8 mouse cellular contexts compared by ENCODE assay signal in genomic region chr19:46339287-46339971, GRCm38 (mm10). TPM values are rescaled to one million over a fixed set of nuclear protein-coding genes. Genes with fewer than 3 reads are reported as not detected.
A peak's percentile ranks its signal among the peaks of the same experiment; 100 is the strongest.
DNase-seq lines count a peak whose midpoint lies in the region; ATAC-seq and TF ChIP-seq lines count a peak whose summit lies in the region.

No protein-coding gene starts in this region.

- peak overlapping the region; percentile 71 for H3K4me3 ChIP-seq in erythroblast, embryonic 14.5 days (replicated peaks)
- H3K4me3 ChIP-seq in forebrain, embryonic 16.5 days (replicated peaks; ENCODE audit: low read length) = peak overlapping the region; percentile 29
- no peak overlapping the region for H3K4me3 ChIP-seq in intestine, embryonic 16.5 days (ENCODE audit: low read length)
- H3K4me3 ChIP-seq in lung, postnatal 0 days (ENCODE audit: low read depth, low read length) = no peak overlapping the region

- peak overlapping the region; percentile 76 for H3K27ac ChIP-seq in forebrain, embryonic 16.5 days (ENCODE audit: low read length)
- peak overlapping the region; percentile 45 for H3K27ac ChIP-seq in intestine, embryonic 16.5 days (ENCODE audit: low read length)
- peak overlapping the region; percentile 79 for H3K27ac ChIP-seq in lung, postnatal 0 days (ENCODE audit: low read length)

- H3K27me3 ChIP-seq in erythroblast, embryonic 14.5 days (ENCODE audit: control insufficient read depth) = peaks cover 10% of the 10 kb centered on the region
- no peaks in the 10 kb centered on the region for H3K27me3 ChIP-seq in forebrain, embryonic 16.5 days (replicated peaks; ENCODE audit: control insufficient read depth, insufficient read depth, low read length)
- peaks cover 3% of the 10 kb centered on the region; the same call in 1 of the 2 replicates for H3K27me3 ChIP-seq in intestine, embryonic 16.5 days (replicated peaks; ENCODE audit: control insufficient read depth, insufficient read depth, low read length)
- no peaks in the 10 kb centered on the region for H3K27me3 ChIP-seq in lung, postnatal 0 days (replicated peaks; ENCODE audit: insufficient read depth, low read length)

- no peak for TF ChIP-seq EP300 in lung, postnatal 0 days (IDR thresholded peaks at IDR 0.05)

- DNase-seq in MEL-GATA-1-ER (ENCODE audit: extremely low read depth, low read depth) = peak; percentile 92
- DNase-seq in lung, postnatal 0 days (ENCODE audit: low spot score) = peak; percentile 82
- peak; percentile 48 for DNase-seq in skeletal muscle tissue, adult 2 months (ENCODE audit: low read depth, low spot score)
- no peak for DNase-seq in gastrocnemius, adult 18-20 months (ENCODE audit: low spot score)

- peaks cover 41% of the 10 kb centered on the region for H3K4me1 ChIP-seq in erythroblast, embryonic 14.5 days (ENCODE audit: control insufficient read depth)
- H3K4me1 ChIP-seq in forebrain, embryonic 16.5 days (replicated peaks; ENCODE audit: control insufficient read depth, insufficient read depth, low read length) = peaks cover 27% of the 10 kb centered on the region
- peaks cover 16% of the 10 kb centered on the region for H3K4me1 ChIP-seq in intestine, embryonic 16.5 days (ENCODE audit: control insufficient read depth, insufficient read depth, low read length)
- peaks cover 13% of the 10 kb centered on the region for H3K4me1 ChIP-seq in lung, postnatal 0 days (ENCODE audit: insufficient read depth, low read depth, low read length)

- WGBS in forebrain, embryonic 16.5 days = 38% methylated on average over 7 of the region's 7 CpGs
- WGBS in intestine, embryonic 16.5 days = 77% methylated on average over 7 of the region's 7 CpGs
- WGBS in lung, postnatal 0 days = 41% methylated on average over 7 of the region's 7 CpGs

- no peak for TF ChIP-seq CTCF in lung, postnatal 0 days (IDR thresholded peaks at IDR 0.05)

- ATAC-seq in erythroblast, adult 5-6 weeks (replicated peaks; ENCODE audit: low FRiP score, poor library complexity, severe bottlenecking) = no peak
- peak; percentile 47 for ATAC-seq in forebrain, embryonic 16.5 days
- ATAC-seq in intestine, embryonic 16.5 days = no peak; the same call in 1 of the 2 replicates
- ATAC-seq in lung, postnatal 0 days = peak; percentile 39

- H3K9ac ChIP-seq in forebrain, embryonic 16.5 days (replicated peaks; ENCODE audit: low read depth, low read length) = peak overlapping the region; percentile 16
- peak overlapping the region; percentile 62; the same call in 1 of the 2 replicates for H3K9ac ChIP-seq in intestine, embryonic 16.5 days (ENCODE audit: low read depth, low read length)
- no peak overlapping the region for H3K9ac ChIP-seq in lung, postnatal 0 days (replicated peaks; ENCODE audit: low read depth)

- H3K9me3 ChIP-seq in erythroblast, embryonic 14.5 days (ENCODE audit: control insufficient read depth, low read length) = no peaks in the 10 kb centered on the region
- no peaks in the 10 kb centered on the region for H3K9me3 ChIP-seq in forebrain, embryonic 16.5 days (ENCODE audit: control insufficient read depth, low read length)
- H3K9me3 ChIP-seq in intestine, embryonic 16.5 days (ENCODE audit: control insufficient read depth, low read length) = no peaks in the 10 kb centered on the region
- H3K9me3 ChIP-seq in lung, postnatal 0 days (ENCODE audit: low read length) = no peaks in the 10 kb centered on the region

- peaks cover 7% of the 10 kb centered on the region for H3K36me3 ChIP-seq in erythroblast, embryonic 14.5 days (ENCODE audit: control insufficient read depth)
- no peaks in the 10 kb centered on the region for H3K36me3 ChIP-seq in forebrain, embryonic 16.5 days (ENCODE audit: control insufficient read depth, insufficient read depth)
- H3K36me3 ChIP-seq in intestine, embryonic 16.5 days (ENCODE audit: control insufficient read depth, insufficient read depth, low read length) = no peaks in the 10 kb centered on the region
- H3K36me3 ChIP-seq in lung, postnatal 0 days (ENCODE audit: insufficient read depth, low read length) = no peaks in the 10 kb centered on the region

- H3K4me2 ChIP-seq in forebrain, embryonic 16.5 days (ENCODE audit: low read length) = peak overlapping the region; percentile 45
- H3K4me2 ChIP-seq in intestine, embryonic 16.5 days (ENCODE audit: low read depth, low read length) = peak overlapping the region; percentile 51; the same call in 1 of the 2 replicates
- peak overlapping the region; percentile 29; the same call in 1 of the 2 replicates for H3K4me2 ChIP-seq in lung, postnatal 0 days (replicated peaks; ENCODE audit: low read depth, low read length)

RNA-seq across cellular contexts. Expression of gene Cuedc2, which starts 0.9 kb away (rescaled TPM):
- 15.7 and 17.4 TPM in 2 replicates for polyA plus RNA-seq in erythroblast, embryonic 14.5 days (2012)
- total RNA-seq in erythroblast, adult 5-6 weeks (2015; ENCODE audit: low replicate concordance) = 8.1 and 8.4 TPM in 2 replicates
- 23.6 and 39.4 TPM in 2 replicates for total RNA-seq in erythroblast, adult 5-6 weeks (2017; ENCODE audit: low replicate concordance)
- 375 and 392 TPM in 2 replicates for polyA plus RNA-seq in forebrain, embryonic 16.5 days (2015; fragmentation: Nextera tagmentation; extraction: Ambion mirVana)
- 127 and 132 TPM in 2 replicates for polyA plus RNA-seq in intestine, embryonic 16.5 days (2015; fragmentation: Nextera tagmentation; extraction: Ambion mirVana)
- polyA plus RNA-seq in lung, postnatal 0 days (2015; fragmentation: Nextera tagmentation; extraction: Ambion mirVana) = 94.9 and 99.9 TPM in 2 replicates
- total RNA-seq in gastrocnemius, adult 18-20 months (2021) = 10 to 100 TPM; 59.8 to 65.7 TPM

RNA-seq across cellular contexts. Expression of gene Mfsd13a, which starts 1.5 kb away (rescaled TPM):
- 0.20 and 0.73 TPM in 2 replicates for polyA plus RNA-seq in erythroblast, embryonic 14.5 days (2012)
- total RNA-seq in erythroblast, adult 5-6 weeks (2015; ENCODE audit: low replicate concordance) = 5.4 and 9.6 TPM in 2 replicates
- total RNA-seq in erythroblast, adult 5-6 weeks (2017; ENCODE audit: low replicate concordance) = 1.4 and 1.8 TPM in 2 replicates
- 12.2 and 12.3 TPM in 2 replicates for polyA plus RNA-seq in forebrain, embryonic 16.5 days (2015; fragmentation: Nextera tagmentation; extraction: Ambion mirVana)
- 16.2 and 16.3 TPM in 2 replicates for polyA plus RNA-seq in intestine, embryonic 16.5 days (2015; fragmentation: Nextera tagmentation; extraction: Ambion mirVana)
- polyA plus RNA-seq in lung, postnatal 0 days (2015; fragmentation: Nextera tagmentation; extraction: Ambion mirVana) = 6.4 and 6.6 TPM in 2 replicates
- 1 to 10 TPM; 1.6 to 1.9 TPM for total RNA-seq in gastrocnemius, adult 18-20 months (2021)

RNA-seq across cellular contexts. Expression of gene 2310034G01Rik, which starts 10.7 kb away (rescaled TPM):
- polyA plus RNA-seq in erythroblast, embryonic 14.5 days (2012) = not detected in 2 replicates
- not detected in 2 replicates for total RNA-seq in erythroblast, adult 5-6 weeks (2015; ENCODE audit: low replicate concordance)
- not detected in 2 replicates for total RNA-seq in erythroblast, adult 5-6 weeks (2017; ENCODE audit: low replicate concordance)
- 2.1 and 3.0 TPM in 2 replicates for polyA plus RNA-seq in forebrain, embryonic 16.5 days (2015; fragmentation: Nextera tagmentation; extraction: Ambion mirVana)
- polyA plus RNA-seq in intestine, embryonic 16.5 days (2015; fragmentation: Nextera tagmentation; extraction: Ambion mirVana) = 1.3 and 1.5 TPM in 2 replicates
- polyA plus RNA-seq in lung, postnatal 0 days (2015; fragmentation: Nextera tagmentation; extraction: Ambion mirVana) = 5.0 and 7.1 TPM in 2 replicates
- under 1 TPM; 0.27 to 0.43 TPM for total RNA-seq in gastrocnemius, adult 18-20 months (2021)

RNA-seq across cellular contexts. Expression of gene Fbxl15, which starts 11.4 kb away (rescaled TPM):
- polyA plus RNA-seq in erythroblast, embryonic 14.5 days (2012) = 10.4 and 12.7 TPM in 2 replicates
- total RNA-seq in erythroblast, adult 5-6 weeks (2015; ENCODE audit: low replicate concordance) = not detected in 2 replicates
- total RNA-seq in erythroblast, adult 5-6 weeks (2017; ENCODE audit: low replicate concordance) = not detected in 2 replicates
- 40.1 and 44.2 TPM in 2 replicates for polyA plus RNA-seq in forebrain, embryonic 16.5 days (2015; fragmentation: Nextera tagmentation; extraction: Ambion mirVana)
- 17.3 and 18.9 TPM in 2 replicates for polyA plus RNA-seq in intestine, embryonic 16.5 days (2015; fragmentation: Nextera tagmentation; extraction: Ambion mirVana)
- polyA plus RNA-seq in lung, postnatal 0 days (2015; fragmentation: Nextera tagmentation; extraction: Ambion mirVana) = 12.9 and 13.0 TPM in 2 replicates
- total RNA-seq in gastrocnemius, adult 18-20 months (2021) = 1 to 10 TPM; 3.5 to 3.9 TPM

RNA-seq across cellular contexts. Expression of gene Psd, which starts 12.5 kb away (rescaled TPM):
- 7.6 and 8.3 TPM in 2 replicates for polyA plus RNA-seq in erythroblast, embryonic 14.5 days (2012)
- 0.63 TPM in 1 of 2 replicates, not detected in the other for total RNA-seq in erythroblast, adult 5-6 weeks (2015; ENCODE audit: low replicate concordance)
- 0.70 TPM in 1 of 2 replicates, not detected in the other for total RNA-seq in erythroblast, adult 5-6 weeks (2017; ENCODE audit: low replicate concordance)
- 74.1 and 89.8 TPM in 2 replicates for polyA plus RNA-seq in forebrain, embryonic 16.5 days (2015; fragmentation: Nextera tagmentation; extraction: Ambion mirVana)
- 13.2 and 13.6 TPM in 2 replicates for polyA plus RNA-seq in intestine, embryonic 16.5 days (2015; fragmentation: Nextera tagmentation; extraction: Ambion mirVana)
- 2.7 and 4.9 TPM in 2 replicates for polyA plus RNA-seq in lung, postnatal 0 days (2015; fragmentation: Nextera tagmentation; extraction: Ambion mirVana)
- under 1 TPM; 0.09 to 0.11 TPM for total RNA-seq in gastrocnemius, adult 18-20 months (2021)

Comparison
In these comparisons a context has a peak if more than half of its experiments do, and no peak if none do; other contexts are left out.
1. H3K4me3 ChIP-seq: peak in erythroblast, embryonic 14.5 days (single experiment) and forebrain, embryonic 16.5 days (single experiment); none in intestine, embryonic 16.5 days (single experiment) and lung, postnatal 0 days (single experiment).
2. ATAC-seq: peak in forebrain, embryonic 16.5 days (single experiment) and lung, postnatal 0 days (single experiment); none in erythroblast, adult 5-6 weeks (single experiment) and intestine, embryonic 16.5 days (single experiment).
3. Peak in every context shown above with its lines, with median percentiles within 50 percentile points of each other: H3K27ac ChIP-seq and H3K4me2 ChIP-seq.